Mouse (Mus musculus) midbrain, postnatal 0 days (tissue): Measurements from ENCODE around the gene Nos1. TPM values are rescaled to one million over a fixed set of nuclear protein-coding genes. Genes with fewer than 3 reads are reported as not detected.

ENCODE experiments used
- ATAC-seq: fragments of 200-750 bp; cut with Nextera tagmentation; 2 replicates; pipeline ENCODE4 v1.8.0; 2017; ENCODE audit warnings: moderate number of reproducible peaks, mild to moderate bottlenecking, moderate TSS enrichment, moderate library complexity; ENCODE audit not compliant: low FRiP score
- DNase-seq: peaks from one replicate; pipeline ENCODE4 v3.0.0-alpha.2; 2015; ENCODE audit warnings: low spot score
- H3K27ac ChIP-seq: fragments of 300-500 bp; sonication (generic); 2 replicates; pipeline ENCODE4 v1.5.1; 2014; ENCODE audit warnings: low read depth, mild to moderate bottlenecking, low read length, mixed read lengths
- H3K27me3 ChIP-seq: fragments of 300-500 bp; sonication (generic); 2 replicates; pipeline ENCODE4 v1.6.1; 2014; ENCODE audit warnings: low read length, control low read depth, mixed read lengths; ENCODE audit not compliant: insufficient read depth
- H3K36me3 ChIP-seq: fragments of 300-500 bp; sonication (generic); 2 replicates; pipeline ENCODE4 v1.6.1; 2014; ENCODE audit warnings: low read length, control low read depth, mixed read lengths; ENCODE audit not compliant: insufficient read depth
- H3K4me1 ChIP-seq: fragments of 300-500 bp; sonication (generic); 2 replicates; pipeline ENCODE4 v1.6.1; 2014; ENCODE audit warnings: mild to moderate bottlenecking, control low read depth, antibody characterized with exemption, low read length, mixed read lengths; ENCODE audit not compliant: insufficient read depth
- H3K4me2 ChIP-seq: fragments of 300-500 bp; sonication (generic); 2 replicates; pipeline ENCODE4 v1.6.1; 2014; ENCODE audit warnings: low read depth, mild to moderate bottlenecking, low read length, mixed read lengths; ENCODE audit not compliant: poor library complexity, severe bottlenecking
- H3K4me3 ChIP-seq: fragments of 300-500 bp; sonication (generic); 2 replicates; pipeline ENCODE4 v1.5.1; 2014; ENCODE audit warnings: low read depth, mild to moderate bottlenecking, low read length, moderate library complexity
- H3K9ac ChIP-seq: fragments of 300-500 bp; sonication (generic); replicated peaks from 2 replicates; pipeline ENCODE4 v1.6.1; 2014; ENCODE audit warnings: mild to moderate bottlenecking, low read length, moderate library complexity, mixed read lengths; ENCODE audit not compliant: poor library complexity, severe bottlenecking
- H3K9me3 ChIP-seq: fragments of 300-500 bp; sonication (generic); 2 replicates; pipeline ENCODE4 v1.6.1; 2016; ENCODE audit warnings: low read length, control low read depth
- CTCF ChIP-seq: IDR thresholded peaks from 2 replicates; pipeline ENCODE4 v1.5.1; 2016; ENCODE audit warnings: antibody characterized with exemption, mild to moderate bottlenecking
- WGBS: fragments of 180-500 bp; shearing (Covaris S2); extraction: QIAGEN DNeasy Blood & Tissue Kit; methylation state at CpG from one replicate; pipeline ENCODE4 v1.1.7; 2014; 5-methylcytosine and 5-hydroxymethylcytosine counted together
- polyA plus RNA-seq: library from polyadenylated mRNA; unstranded; fragments of >200 nt; fragmentation: Nextera tagmentation; extraction: Ambion mirVana; gene quantifications from 2 replicates; pipeline ENCODE4 v1.2.1, GENCODE M21; 2015
- total RNA-seq: library from RNA; depleted of rRNA; stranded (reverse); fragments of >200 nt; gene quantifications from 2 replicates; pipeline ENCODE4 v1.2.3, GENCODE M21; 2014

The Nos1 gene
- total and polyA plus RNA-seq, 2 experiments from 2014 or later = 3.4 to 17.8 TPM

- no peaks in the 10 kb centered on the region for H3K27me3 ChIP-seq
- H3K4me1 ChIP-seq = no peaks in the 10 kb centered on the region
- H3K36me3 ChIP-seq = no peaks in the 10 kb centered on the region
- no peaks in the 10 kb centered on the region for H3K9me3 ChIP-seq
- H3K4me2 ChIP-seq = no peak overlapping the region
- no peak for ATAC-seq
- H3K4me3 ChIP-seq = no peak overlapping the region
- WGBS = 92% methylated on average over 12 of the region's 12 CpGs
- DNase-seq = no peak
- TF ChIP-seq CTCF = no peak
- H3K9ac ChIP-seq = no peak overlapping the region
- no peak overlapping the region for H3K27ac ChIP-seq
These were observed 141.1 kb downstream of the Nos1 start for GRCm38 (mm10) chr5:117921786-117922528.

DNA sequence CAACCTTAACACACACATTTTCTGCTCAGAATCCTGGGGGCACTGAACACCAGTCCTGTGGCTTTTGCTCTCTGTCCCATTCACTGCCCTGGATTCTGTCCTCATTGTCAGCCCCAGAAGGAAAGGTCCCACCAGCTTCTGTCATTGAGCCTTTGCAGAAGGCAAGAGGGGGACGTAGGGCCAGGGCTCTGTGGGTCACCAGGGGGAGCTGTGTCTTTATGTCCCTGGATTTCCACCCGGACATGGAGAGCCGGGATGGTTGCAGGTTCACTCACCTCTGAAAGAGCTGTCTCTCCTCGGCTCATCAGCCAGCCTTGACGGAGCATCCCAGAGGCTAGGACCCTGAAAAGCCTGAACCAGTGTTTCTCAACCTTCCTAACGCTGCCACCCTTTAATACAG is 142.9 kb downstream of the Nos1 start:
- H3K36me3 ChIP-seq = no peaks in the 10 kb centered on the region
- H3K9me3 ChIP-seq = no peaks in the 10 kb centered on the region
- no peaks in the 10 kb centered on the region for H3K27me3 ChIP-seq
- no peak overlapping the region for H3K9ac ChIP-seq
- no peaks in the 10 kb centered on the region for H3K4me1 ChIP-seq
- no peak for TF ChIP-seq CTCF
- H3K4me3 ChIP-seq = no peak overlapping the region
- no peak for ATAC-seq
- WGBS = 35% methylated on average over 6 of the region's 6 CpGs
- no peak overlapping the region for H3K27ac ChIP-seq
- DNase-seq = no peak
- H3K4me2 ChIP-seq = no peak overlapping the region

GRCm38 (mm10) chr5:117928553-117928952 is 147.7 kb downstream of the Nos1 start:
- ATAC-seq = no peak
- TF ChIP-seq CTCF = peak; percentile 40; the same call in 1 of the 2 replicates
- WGBS = 99% methylated on average over 2 of the region's 2 CpGs

DNA sequence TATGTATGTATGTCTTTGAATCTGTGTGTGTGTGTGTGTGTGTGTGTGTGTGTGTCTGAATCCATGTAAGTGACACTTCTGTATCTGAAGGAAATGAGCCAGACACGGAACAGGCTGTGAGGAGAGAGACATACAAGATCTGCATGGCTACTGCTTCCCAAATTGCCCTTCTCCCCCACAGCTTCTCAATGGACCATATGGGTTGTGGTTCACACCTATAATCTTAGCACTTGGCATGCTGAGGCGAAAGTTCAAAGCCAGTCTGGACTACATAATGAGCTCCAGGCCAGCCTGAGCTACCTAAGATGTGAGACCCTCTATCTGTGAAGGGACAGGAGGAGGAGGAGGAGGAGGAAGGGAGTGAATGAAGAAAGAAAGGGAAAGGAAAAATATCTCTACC is 151.4 kb downstream of the Nos1 start:
- H3K4me2 ChIP-seq = no peak overlapping the region
- H3K36me3 ChIP-seq = no peaks in the 10 kb centered on the region
- no peak for TF ChIP-seq CTCF
- H3K27me3 ChIP-seq = 0 out of 2 replicates have a peak, but pooled peaks cover 2% of the 10 kb centered on the region
- H3K4me1 ChIP-seq = no peaks in the 10 kb centered on the region
- ATAC-seq = no peak
- no peak overlapping the region for H3K4me3 ChIP-seq
- 83% methylated on average over 2 of the region's 2 CpGs for WGBS
- H3K27ac ChIP-seq = no peak overlapping the region
- H3K9ac ChIP-seq = no peak overlapping the region
- H3K9me3 ChIP-seq = no peaks in the 10 kb centered on the region
- DNase-seq = peak; percentile 14

More at GRCm38 (mm10) chr5:117928553-117928952, 147.7 kb downstream of the Nos1 start:
- H3K27ac ChIP-seq = no peak overlapping the region
- DNase-seq = no peak
- H3K9me3 ChIP-seq = no peaks in the 10 kb centered on the region
- H3K4me1 ChIP-seq = no peaks in the 10 kb centered on the region
- H3K4me2 ChIP-seq = no peak overlapping the region
- H3K9ac ChIP-seq = no peak overlapping the region
- no peaks in the 10 kb centered on the region for H3K36me3 ChIP-seq
- no peaks in the 10 kb centered on the region for H3K27me3 ChIP-seq
- H3K4me3 ChIP-seq = no peak overlapping the region

DNA sequence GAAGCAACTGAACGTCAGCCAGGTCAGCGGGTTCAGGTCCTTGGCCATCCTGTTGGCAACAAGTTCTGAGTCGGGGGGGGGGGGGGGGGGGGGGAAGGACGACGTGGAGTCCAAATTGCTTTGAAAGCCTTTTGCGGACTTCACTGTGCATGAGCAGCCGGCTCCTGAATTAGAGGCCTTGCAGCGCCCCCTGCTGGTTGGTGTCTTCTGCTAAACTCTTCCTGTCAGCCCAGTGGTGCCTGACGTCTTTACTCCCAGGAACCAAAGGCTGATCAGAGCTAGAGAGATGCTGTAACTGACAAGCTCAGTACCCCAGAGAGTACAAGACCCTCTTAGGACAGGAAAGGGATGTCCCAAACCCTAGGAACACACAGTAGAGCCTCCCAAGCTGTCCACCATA is 152.0 kb downstream of the Nos1 start:
- Histone ChIP-seq H3K9me3 (no peaks in the 10 kb centered on the region), H3K9ac (no peak overlapping the region), H3K4me3 (no peak overlapping the region), H3K27me3 (0 out of 2 replicates have a peak, but pooled peaks cover 4% of the 10 kb centered on the region), H3K36me3 (no peaks in the 10 kb centered on the region), H3K4me1 (no peaks in the 10 kb centered on the region), H3K4me2 (no peak overlapping the region), H3K27ac (no peak overlapping the region)
- peak; percentile 86 for TF ChIP-seq CTCF
- ATAC-seq (0 out of 2 replicates have a peak, but pooled peaks have one; percentile 38), DNase-seq (peak; percentile 92)
- 1% methylated on average over 7 of the region's 9 CpGs for WGBS

DNA sequence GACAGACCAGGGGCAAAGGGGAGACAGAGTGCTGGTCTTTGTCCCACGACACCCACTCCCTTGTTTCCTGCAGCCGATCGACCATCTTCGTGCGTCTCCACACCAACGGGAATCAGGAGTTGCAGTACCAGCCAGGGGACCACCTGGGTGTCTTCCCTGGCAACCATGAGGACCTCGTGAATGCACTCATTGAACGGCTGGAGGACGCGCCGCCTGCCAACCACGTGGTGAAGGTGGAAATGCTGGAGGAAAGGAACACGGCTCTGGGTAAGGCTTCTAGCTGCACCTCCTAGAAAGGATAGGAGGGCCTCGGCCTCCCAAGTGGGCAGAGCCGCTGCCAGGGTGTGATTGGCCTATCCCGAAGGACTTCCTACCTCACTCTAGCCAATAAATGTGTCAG is 155.5 kb downstream of the Nos1 start:
- TF ChIP-seq CTCF = no peak
- Histone ChIP-seq H3K4me3 (no peak overlapping the region), H3K4me2 (no peak overlapping the region), H3K36me3 (no peaks in the 10 kb centered on the region), H3K4me1 (no peaks in the 10 kb centered on the region), H3K9ac (no peak overlapping the region), H3K27me3 (0 out of 2 replicates have a peak, but pooled peaks cover 4% of the 10 kb centered on the region), H3K9me3 (no peaks in the 10 kb centered on the region), H3K27ac (no peak overlapping the region)
- no peak for DNase-seq
- ATAC-seq = no peak
- 72% methylated on average over 16 of the region's 16 CpGs for WGBS
